Mouse (Mus musculus): Measurements from ENCODE around the gene Srcin1.

DNA sequence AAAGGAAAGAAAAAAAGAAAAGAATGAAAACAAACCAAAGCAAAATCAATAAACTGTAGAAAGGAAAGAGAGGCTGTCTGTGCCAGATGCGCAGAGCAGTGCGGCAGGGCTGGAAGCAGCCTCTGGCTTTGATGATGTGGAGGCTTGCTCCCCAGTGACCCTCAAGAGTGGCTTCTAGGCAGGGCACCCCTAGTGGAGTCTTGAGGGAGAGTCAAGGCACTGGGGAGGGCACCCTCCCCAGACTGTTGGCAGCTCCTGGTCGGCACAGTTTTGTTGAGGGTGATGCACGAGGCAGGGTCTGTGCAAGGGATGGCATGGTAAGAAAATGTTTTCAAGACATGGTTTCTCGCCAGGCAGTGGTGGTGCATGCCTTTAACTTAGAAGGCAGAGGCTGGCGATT is 113.4 kb downstream of the Srcin1 start:
- no peak for TF ChIP-seq CTCF (IDR thresholded peaks at IDR 0.05; ENCODE audit: borderline replicate concordance, control insufficient read depth, extremely low read depth, insufficient read depth, low read length, poor library complexity)
- no peak for TF ChIP-seq POLR2A (IDR thresholded peaks at IDR 0.05; ENCODE audit: control insufficient read depth, extremely low read depth, insufficient read depth, low read length, poor library complexity)
